Mouse (Mus musculus) G1E (cell line): ENCODE data around the gene Xylb. TPM values are rescaled to one million over a fixed set of nuclear protein-coding genes. Genes with fewer than 3 reads are reported as not detected.

Source experiments
- ATAC-seq: 2 replicates; pipeline ENCODE4 v1.8.0; 2016; ENCODE audit warnings: mild to moderate bottlenecking; ENCODE audit not compliant: insufficient number of reproducible peaks, poor library complexity, low FRiP score, severe bottlenecking; ENCODE audit errors: extremely low read depth
- DNase-seq: peaks from one replicate; pipeline ENCODE4 v3.0.0; 2012; ENCODE audit warnings: low spot score
- H3K27me3 ChIP-seq: 2 replicates; pipeline ENCODE4 v1.6.1; 2012; ENCODE audit warnings: mild to moderate bottlenecking, low read length, inconsistent platforms; ENCODE audit not compliant: insufficient read depth
- H3K36me3 ChIP-seq: replicated peaks from 2 replicates; pipeline ENCODE3; 2012; ENCODE audit warnings: mild to moderate bottlenecking, inconsistent platforms
- H3K4me1 ChIP-seq: 2 replicates; pipeline ENCODE4 v1.6.1; 2012; ENCODE audit warnings: low read depth, low read length, inconsistent platforms, mixed read lengths; ENCODE audit not compliant: insufficient read depth
- H3K4me3 ChIP-seq: 2 replicates; pipeline ENCODE4 v1.5.1; 2012; ENCODE audit warnings: low read depth, mild to moderate bottlenecking, inconsistent platforms, low read length, moderate library complexity, mixed read lengths
- H3K9me3 ChIP-seq: replicated peaks from 2 replicates; pipeline ENCODE4 v1.6.1; 2012; ENCODE audit warnings: inconsistent platforms
- CTCF ChIP-seq: IDR thresholded peaks from 2 replicates; pipeline ENCODE4 v1.5.1; 2012; ENCODE audit warnings: low read depth, low read length, inconsistent platforms, mixed read lengths
- GATA1 ChIP-seq: IDR thresholded peaks from 2 replicates; pipeline ENCODE4 v1.6.1; 2012; ENCODE audit warnings: borderline replicate concordance, low read length, inconsistent platforms, mixed read lengths
- GATA2 ChIP-seq: IDR thresholded peaks from 2 replicates; pipeline ENCODE4 v1.6.1; 2012; ENCODE audit warnings: low read depth, low read length, inconsistent platforms, borderline replicate concordance
- POLR2AphosphoS5 ChIP-seq: IDR thresholded peaks from 2 replicates; pipeline ENCODE4 v1.6.1; 2012; ENCODE audit warnings: low read depth, low read length, inconsistent platforms; ENCODE audit not compliant: insufficient replicate concordance
- TAL1 ChIP-seq: conservative IDR thresholded peaks from 2 replicates; pipeline ENCODE4 v1.6.1; 2012; ENCODE audit warnings: low read depth, low read length, inconsistent platforms, mixed read lengths
- polyA plus RNA-seq: library from polyadenylated mRNA; stranded (reverse); fragments of >175 nt; gene quantifications from 2 replicates; pipeline ENCODE4 v1.2.3, GENCODE M21; 2012
- total RNA-seq, 2 experiments: library from RNA; stranded (forward) in 1 of 2; stranded (reverse) in 1 of 2; fragments of 200-1000 nt in 1 of 2; fragments of >200 nt in 1 of 2; fragmentation: Nextera tagmentation in 1 of 2; gene quantifications; 2 replicates each; pipeline ENCODE4 v1.2.3; 2014 to 2017

Xylb gene
- total and polyA plus RNA-seq, 3 experiments, result 7.7 to 23.7 (median 10.3) TPM

DNA sequence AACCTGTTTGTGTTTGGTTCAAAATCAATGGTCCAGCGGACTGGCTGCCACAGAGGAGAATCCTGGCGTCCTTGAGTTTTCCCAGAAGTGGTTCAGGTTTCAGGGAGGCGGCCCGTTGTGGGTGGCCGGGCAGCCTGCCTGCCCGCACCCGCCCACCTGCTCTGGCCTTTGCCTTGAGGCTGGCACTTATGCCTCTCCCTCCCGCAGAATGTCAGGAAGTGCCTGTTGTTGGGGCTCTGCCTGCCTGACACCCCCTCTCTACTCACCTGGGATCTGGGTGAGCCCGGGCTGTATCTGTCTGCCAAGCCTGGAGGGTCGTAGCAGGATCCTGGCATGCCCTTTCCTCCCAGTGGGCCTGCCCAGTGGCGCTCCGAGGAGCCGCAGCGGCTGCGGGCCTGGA, 50.7 kb downstream of the Xylb start:
- ATAC-seq, result no peak
- no peak for DNase-seq
- peaks cover 14% of the 10 kb centered on the region for H3K27me3 ChIP-seq
- H3K9me3 ChIP-seq, result peaks cover 4% of the 10 kb centered on the region
- TF ChIP-seq GATA1, result no peak
- TF ChIP-seq CTCF, result no peak
- no peak for TF ChIP-seq POLR2AphosphoS5
- TF ChIP-seq TAL1, result no peak
- TF ChIP-seq GATA2, result no peak
- H3K4me3 ChIP-seq, result no peak overlapping the region
- H3K4me1 ChIP-seq, result peaks cover 13% of the 10 kb centered on the region
- H3K36me3 ChIP-seq, result no peaks in the 10 kb centered on the region

GRCm38 (mm10) chr9:119408898-119409664, 51.9 kb downstream of the Xylb start:
- no peak for DNase-seq
- H3K9me3 ChIP-seq, result peaks cover 6% of the 10 kb centered on the region
- H3K27me3 ChIP-seq, result peaks cover 2% of the 10 kb centered on the region; the same call in 1 of the 2 replicates
- no peak overlapping the region for H3K4me3 ChIP-seq
- H3K36me3 ChIP-seq, result no peaks in the 10 kb centered on the region
- H3K4me1 ChIP-seq, result peaks cover 1% of the 10 kb centered on the region; the same call in 1 of the 2 replicates
- TF ChIP-seq GATA2 (no peak), TAL1 (no peak), POLR2AphosphoS5 (no peak), CTCF (no peak)
- ATAC-seq, result no peak

- no peaks in the 10 kb centered on the region for H3K4me1 ChIP-seq
These were observed 52.7 kb downstream of the Xylb start for GRCm38 (mm10) chr9:119409864-119410263.

DNA sequence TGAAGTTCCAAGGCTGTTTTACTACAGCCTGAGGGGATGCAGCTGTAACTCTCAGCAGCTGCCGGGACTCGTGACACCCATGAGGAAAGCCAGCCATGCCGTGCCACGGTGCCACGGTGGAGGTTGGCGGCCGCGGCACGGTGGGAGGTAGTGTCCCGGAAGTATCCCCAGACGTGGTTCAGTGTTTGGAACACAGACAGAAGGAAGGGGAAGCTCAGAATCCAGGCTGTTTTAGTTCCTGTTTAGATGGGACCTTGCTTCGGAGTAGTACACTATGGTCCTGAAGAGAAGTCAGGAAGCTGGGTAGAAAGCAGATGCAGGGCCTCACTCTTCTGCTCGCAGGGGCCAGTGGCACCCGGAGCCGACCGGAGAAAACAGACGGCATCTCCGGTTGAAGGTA, 60.8 kb downstream of the Xylb start:
- Histone ChIP-seq H3K36me3 (no peaks in the 10 kb centered on the region), H3K27me3 (peaks cover 4% of the 10 kb centered on the region; the same call in 1 of the 2 replicates), H3K4me1 (no peaks in the 10 kb centered on the region), H3K4me3 (no peak overlapping the region), H3K9me3 (peaks cover 3% of the 10 kb centered on the region)
- ATAC-seq (no peak), DNase-seq (no peak)
- no peak for TF ChIP-seq POLR2AphosphoS5
- no peak for TF ChIP-seq GATA2
- no peak for TF ChIP-seq GATA1
- TF ChIP-seq TAL1, result no peak
- no peak for TF ChIP-seq CTCF

More at GRCm38 (mm10) chr9:119409864-119410263, 52.7 kb downstream of the Xylb start:
- DNase-seq, result no peak
- no peaks in the 10 kb centered on the region for H3K36me3 ChIP-seq
- no peak overlapping the region for H3K4me3 ChIP-seq
- H3K27me3 ChIP-seq, result no peaks in the 10 kb centered on the region; the same call in 1 of the 2 replicates
- peaks cover 6% of the 10 kb centered on the region for H3K9me3 ChIP-seq
- no peak for TF ChIP-seq GATA1
- TF ChIP-seq CTCF, result no peak
- TF ChIP-seq GATA2, result no peak
- no peak for TF ChIP-seq TAL1
- TF ChIP-seq POLR2AphosphoS5, result no peak
- ATAC-seq, result no peak

DNA sequence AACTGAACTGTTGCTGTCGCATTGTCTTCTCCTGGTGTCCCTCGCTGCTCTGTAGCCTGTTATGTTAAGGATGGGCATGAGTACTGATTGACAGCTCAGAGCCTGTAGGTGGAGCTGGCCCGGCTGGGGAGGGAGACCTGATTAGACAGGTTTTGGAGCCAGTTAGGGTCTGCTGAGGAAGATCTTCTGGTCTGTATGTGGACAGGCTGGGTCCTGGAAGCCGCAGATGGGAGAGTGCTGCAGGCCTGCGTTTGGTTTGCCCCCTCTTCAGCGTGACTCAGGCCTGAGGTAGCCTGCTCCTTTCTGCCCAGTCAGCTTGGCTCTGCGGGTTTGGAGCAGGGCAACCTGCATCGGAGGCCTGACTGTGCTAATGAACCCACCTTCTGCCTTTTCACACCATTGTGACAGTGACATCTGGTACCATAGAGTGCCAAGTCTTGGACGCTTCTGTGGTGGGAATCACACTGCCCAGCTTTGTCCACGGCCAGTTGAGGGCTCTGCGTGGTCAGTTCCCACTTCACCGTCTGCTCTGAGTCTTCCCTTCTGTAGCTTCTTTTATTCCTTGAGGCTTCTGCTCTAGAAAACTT, 62.8 kb downstream of the Xylb start:
- H3K4me3 ChIP-seq, result no peak overlapping the region
- no peaks in the 10 kb centered on the region for H3K9me3 ChIP-seq
- ATAC-seq (no peak), DNase-seq (no peak)
- no peaks in the 10 kb centered on the region for H3K4me1 ChIP-seq
- no peaks in the 10 kb centered on the region for H3K36me3 ChIP-seq
- peaks cover 4% of the 10 kb centered on the region; the same call in 1 of the 2 replicates for H3K27me3 ChIP-seq
- TF ChIP-seq TAL1, result no peak
- TF ChIP-seq GATA1, result no peak
- no peak for TF ChIP-seq GATA2
- TF ChIP-seq POLR2AphosphoS5, result no peak
- TF ChIP-seq CTCF, result no peak

GRCm38 (mm10) chr9:119425217-119425975, 68.2 kb downstream of the Xylb start:
- DNase-seq (no peak), ATAC-seq (no peak)
- H3K4me3 ChIP-seq, result no peak overlapping the region
- H3K27me3 ChIP-seq, result no peaks in the 10 kb centered on the region
- peaks cover 22% of the 10 kb centered on the region for H3K36me3 ChIP-seq
- H3K9me3 ChIP-seq, result no peaks in the 10 kb centered on the region
- peaks cover 6% of the 10 kb centered on the region; the same call in 1 of the 2 replicates for H3K4me1 ChIP-seq
- TF ChIP-seq POLR2AphosphoS5 (no peak), CTCF (no peak), GATA2 (no peak), TAL1 (no peak), GATA1 (no peak)
